Mouse (Mus musculus) liver, embryonic 14.5 days (tissue): Measurements from ENCODE around the gene Tbc1d10c. TPM values are rescaled to one million over a fixed set of nuclear protein-coding genes. Genes with fewer than 3 reads are reported as not detected.

Source experiments
- ATAC-seq: fragments of 200-750 bp; cut with Nextera tagmentation; 2 replicates; pipeline ENCODE4 v1.8.0; 2017; ENCODE audit warnings: moderate number of reproducible peaks, mild to moderate bottlenecking, moderate library complexity; ENCODE audit not compliant: insufficient read depth
- DNase-seq, 3 experiments: peaks; one replicate each; pipeline ENCODE4 v3.0.0-alpha.2; 2012 to 2013; ENCODE audit warnings: low read depth in 3 of 3, low spot score in 3 of 3
- H3K27ac ChIP-seq: fragments of 300-500 bp; sonication (generic); 2 replicates; pipeline ENCODE4 v1.5.1; 2014; ENCODE audit warnings: moderate library complexity, mild to moderate bottlenecking, control low read depth, inconsistent platforms
- H3K27me3 ChIP-seq: fragments of 300-500 bp; sonication (generic); 2 replicates; pipeline ENCODE4 v1.6.1; 2014; ENCODE audit warnings: mild to moderate bottlenecking, low read length, moderate library complexity; ENCODE audit not compliant: control insufficient read depth, insufficient read depth
- H3K36me3 ChIP-seq: fragments of 300-500 bp; sonication (generic); replicated peaks from 2 replicates; pipeline ENCODE4 v1.6.1; 2014; ENCODE audit warnings: low read depth; ENCODE audit not compliant: control insufficient read depth, insufficient read depth
- H3K4me1 ChIP-seq, 2 experiments: fragments of 200-500 bp in 1 of 2; fragments of 300-500 bp in 1 of 2; sonication (generic) in 1 of 2; replicated peaks; 2 replicates each; pipeline ENCODE4 v1.6.1; 2012 to 2014; ENCODE audit warnings: antibody characterized with exemption in 1 of 2, inconsistent platforms in 1 of 2, low read length in 1 of 2; ENCODE audit not compliant: control insufficient read depth in 2 of 2, insufficient read depth in 2 of 2
- H3K4me2 ChIP-seq: fragments of 300-500 bp; sonication (generic); 2 replicates; pipeline ENCODE4 v1.6.1; 2014; ENCODE audit warnings: low read depth, mild to moderate bottlenecking, control low read depth, moderate library complexity
- H3K4me3 ChIP-seq, 2 experiments: fragments of 200-500 bp in 1 of 2; fragments of 300-500 bp in 1 of 2; sonication (generic) in 1 of 2; 2 replicates each; pipeline ENCODE4 v1.5.1; 2012 to 2014; ENCODE audit warnings: low read depth in 2 of 2, low read length in 2 of 2, mild to moderate bottlenecking in 2 of 2, control low read depth in 1 of 2, inconsistent platforms in 1 of 2, moderate library complexity in 1 of 2; ENCODE audit not compliant: insufficient read depth in 1 of 2
- H3K9ac ChIP-seq: fragments of 300-500 bp; sonication (generic); replicated peaks from 2 replicates; pipeline ENCODE4 v1.6.1; 2014; ENCODE audit warnings: mild to moderate bottlenecking, control low read depth, moderate library complexity
- H3K9me3 ChIP-seq: fragments of 300-500 bp; sonication (generic); 2 replicates; pipeline ENCODE4 v1.6.1; 2016; ENCODE audit warnings: low read length, mixed read lengths; ENCODE audit not compliant: control insufficient read depth
- CTCF ChIP-seq: IDR thresholded peaks from 2 replicates; pipeline ENCODE4 v1.5.1; 2016; ENCODE audit warnings: antibody characterized with exemption, low read depth, control low read depth
- EP300 ChIP-seq: IDR thresholded peaks from 2 replicates; pipeline ENCODE4 v1.6.1; 2016; ENCODE audit warnings: antibody characterized with exemption, low read depth
- WGBS: fragments of 180-500 bp; shearing (Covaris S2); extraction: QIAGEN DNeasy Blood & Tissue Kit; methylation state at CpG from one replicate; pipeline ENCODE4 v1.1.7; 2014; ENCODE audit not compliant: insufficient replicate concordance; 5-methylcytosine and 5-hydroxymethylcytosine counted together
- polyA plus RNA-seq, 2 experiments: library from polyadenylated mRNA; depleted of rRNA in 1 of 2; stranded (reverse) in 1 of 2; unstranded in 1 of 2; fragments of >200 nt; fragmentation: Nextera tagmentation in 1 of 2; extraction: Ambion mirVana in 1 of 2; gene quantifications; 2 replicates each; pipeline versions ENCODE4 v1.2.1 to v1.2.3; 2012 to 2014

Tbc1d10c gene
- polyA plus RNA-seq, 2 experiments = 2.5 to 2.6 TPM

- DNase-seq = no peak
- no peak overlapping the region for H3K27ac ChIP-seq
- no peak overlapping the region for H3K4me2 ChIP-seq
- peaks cover 0 to 12% of the 10 kb centered on the region in 2 experiments; a peak in 3 of 4 replicates for H3K4me1 ChIP-seq
- peaks cover 59% of the 10 kb centered on the region for H3K27me3 ChIP-seq
- TF ChIP-seq CTCF (no peak), EP300 (no peak)
- 41% methylated on average over 5 of the region's 5 CpGs for WGBS
- no peaks in the 10 kb centered on the region for H3K36me3 ChIP-seq
- no peaks in the 10 kb centered on the region for H3K9me3 ChIP-seq
- no peak for ATAC-seq
- H3K4me3 ChIP-seq = no peak overlapping the region
- no peak overlapping the region for H3K9ac ChIP-seq
Measured at GRCm38 (mm10) chr19:4217140-4217539, 26.1 kb upstream of the Tbc1d10c start.

GRCm38 (mm10) chr19:4216041-4216685 is 25.1 kb upstream of the Tbc1d10c start:
- no peaks in the 10 kb centered on the region for H3K36me3 ChIP-seq
- no peak overlapping the region for H3K4me3 ChIP-seq
- 8% methylated on average over 14 of the region's 14 CpGs for WGBS
- peaks cover 0 to 12% of the 10 kb centered on the region in 2 experiments; a peak in 3 of 4 replicates for H3K4me1 ChIP-seq
- no peak overlapping the region for H3K9ac ChIP-seq
- H3K4me2 ChIP-seq = no peak overlapping the region
- H3K27me3 ChIP-seq = peaks cover 69% of the 10 kb centered on the region
- H3K9me3 ChIP-seq = no peaks in the 10 kb centered on the region
- peak; percentile 45 for TF ChIP-seq CTCF
- TF ChIP-seq EP300 = no peak
- ATAC-seq (no peak), DNase-seq (no peak)
- H3K27ac ChIP-seq = no peak overlapping the region

- no peak for DNase-seq
- TF ChIP-seq EP300 (no peak), CTCF (no peak)
- no peak overlapping the region for H3K27ac ChIP-seq
- WGBS = 2% methylated on average over 21 of the region's 21 CpGs
- ATAC-seq = no peak
- H3K9ac ChIP-seq = no peak overlapping the region
- no peaks in the 10 kb centered on the region for H3K9me3 ChIP-seq
- H3K27me3 ChIP-seq = peaks cover 69% of the 10 kb centered on the region
- peaks cover 0 to 8% of the 10 kb centered on the region in 2 experiments; a peak in 3 of 4 replicates for H3K4me1 ChIP-seq
- H3K4me2 ChIP-seq = peak overlapping the region; percentile 63
- no peaks in the 10 kb centered on the region for H3K36me3 ChIP-seq
- peak overlapping the region in 1 of 2 experiments; percentile 52; a peak in 2 of 4 replicates for H3K4me3 ChIP-seq
Measured at GRCm38 (mm10) chr19:4215451-4215840, 24.4 kb upstream of the Tbc1d10c start.

DNA sequence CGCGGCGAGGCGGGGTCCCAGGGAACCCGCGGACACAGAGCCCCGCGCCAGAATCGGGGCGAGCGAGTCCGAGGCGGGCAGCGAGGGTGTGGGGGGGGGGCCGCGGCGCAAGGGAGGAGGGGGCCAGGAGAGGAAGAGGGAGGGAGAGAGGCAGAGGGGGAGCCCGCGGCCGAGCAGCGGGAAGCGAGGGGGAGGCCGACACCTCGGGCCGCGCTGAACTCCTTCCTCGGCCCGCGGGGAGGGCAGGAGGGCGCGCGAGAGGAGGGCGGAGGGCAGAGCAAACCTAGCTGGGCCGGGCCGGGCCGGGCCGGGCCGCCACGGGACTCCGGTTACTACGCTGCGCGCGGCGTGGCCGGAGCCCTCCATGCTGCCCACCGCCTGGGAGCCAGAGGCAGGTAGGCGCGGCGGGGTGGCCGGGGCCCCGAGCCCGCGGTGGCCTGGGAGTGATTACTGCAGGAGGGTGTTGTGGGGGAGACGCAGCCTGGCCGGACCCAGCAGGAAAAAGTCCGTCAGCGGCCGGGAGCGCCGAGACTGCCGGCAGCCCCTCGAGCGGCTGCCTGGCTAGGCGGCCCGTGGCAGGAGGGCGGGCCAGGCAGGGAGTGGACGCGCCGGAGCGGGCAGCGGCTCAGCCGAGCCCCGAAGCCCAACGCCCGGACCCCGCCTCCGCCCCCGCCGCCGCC is 23.8 kb upstream of the Tbc1d10c start:
- TF ChIP-seq CTCF (no peak), EP300 (no peak)
- under 1% methylated on average over 72 of the region's 81 CpGs for WGBS

More for the DNA sequence above, 23.8 kb upstream of the Tbc1d10c start:
- peaks cover 0 to 8% of the 10 kb centered on the region in 2 experiments; a peak in 2 of 4 replicates for H3K4me1 ChIP-seq
- H3K9me3 ChIP-seq = no peaks in the 10 kb centered on the region
- H3K4me2 ChIP-seq = peak overlapping the region; percentile 63
- DNase-seq = no peak
- no peaks in the 10 kb centered on the region for H3K36me3 ChIP-seq
- no peak overlapping the region for H3K27ac ChIP-seq
- peak; percentile 19; the same call in 1 of the 2 replicates for ATAC-seq
- H3K9ac ChIP-seq = peak overlapping the region; percentile 45
- H3K27me3 ChIP-seq = peaks cover 69% of the 10 kb centered on the region
- H3K4me3 ChIP-seq = peak overlapping the region; percentile 51 to 52
